Mouse (Mus musculus): Measurements from ENCODE around the gene Zfp326.
"Not testable (repeated sequence)": the region's sequence is repeated elsewhere in the genome, so short reads cannot be mapped to it uniquely, and the experiment has no call there.

Gene Zfp326

DNA sequence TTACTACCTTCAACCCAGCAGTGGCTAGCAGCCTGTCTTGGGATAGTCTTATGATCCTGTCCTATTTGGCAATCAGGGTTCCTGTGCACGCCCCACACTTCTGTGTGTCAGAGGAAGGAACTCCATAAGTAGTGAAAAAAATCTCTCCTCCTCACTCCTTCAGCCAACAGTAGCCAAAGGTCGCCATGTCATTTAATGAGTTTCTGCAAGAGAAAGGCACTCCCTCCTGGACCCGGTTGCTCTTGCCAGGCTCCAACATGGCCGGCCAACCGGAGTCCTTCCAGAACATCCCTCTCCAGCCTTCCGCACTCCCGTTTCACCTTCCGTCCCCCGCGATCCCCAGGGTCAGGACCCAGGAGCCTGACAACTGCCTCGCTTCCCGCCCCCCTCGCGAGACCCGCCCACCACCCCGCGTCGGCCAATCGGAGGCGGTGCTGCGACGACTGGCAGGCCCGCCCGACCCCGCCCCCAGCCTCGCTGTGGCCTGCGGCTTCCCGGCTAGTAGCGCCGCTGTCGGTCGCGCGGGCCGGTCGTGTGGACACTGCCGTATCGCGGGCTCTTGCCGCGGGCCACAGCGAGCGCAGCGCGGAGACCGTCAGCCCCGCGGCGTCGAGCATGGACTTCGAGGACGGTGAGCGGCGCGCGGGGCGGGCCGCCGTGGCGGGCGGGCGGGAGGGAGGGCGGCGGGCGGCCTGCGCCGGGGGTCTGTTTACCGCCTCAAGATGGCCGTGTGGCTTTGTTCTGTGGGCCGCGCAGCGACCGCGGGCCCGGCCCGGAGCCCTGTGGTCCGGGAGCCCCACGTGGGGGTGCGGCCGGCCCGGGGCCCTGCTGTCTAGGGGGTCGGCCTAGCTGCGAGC lies at the start of gene Zfp326:
TSS of gene Zfp326 (plus strand) at position 498 of the 857 bp plus-strand sequence.
- peak; percentile 95 for DNase-seq

DNA sequence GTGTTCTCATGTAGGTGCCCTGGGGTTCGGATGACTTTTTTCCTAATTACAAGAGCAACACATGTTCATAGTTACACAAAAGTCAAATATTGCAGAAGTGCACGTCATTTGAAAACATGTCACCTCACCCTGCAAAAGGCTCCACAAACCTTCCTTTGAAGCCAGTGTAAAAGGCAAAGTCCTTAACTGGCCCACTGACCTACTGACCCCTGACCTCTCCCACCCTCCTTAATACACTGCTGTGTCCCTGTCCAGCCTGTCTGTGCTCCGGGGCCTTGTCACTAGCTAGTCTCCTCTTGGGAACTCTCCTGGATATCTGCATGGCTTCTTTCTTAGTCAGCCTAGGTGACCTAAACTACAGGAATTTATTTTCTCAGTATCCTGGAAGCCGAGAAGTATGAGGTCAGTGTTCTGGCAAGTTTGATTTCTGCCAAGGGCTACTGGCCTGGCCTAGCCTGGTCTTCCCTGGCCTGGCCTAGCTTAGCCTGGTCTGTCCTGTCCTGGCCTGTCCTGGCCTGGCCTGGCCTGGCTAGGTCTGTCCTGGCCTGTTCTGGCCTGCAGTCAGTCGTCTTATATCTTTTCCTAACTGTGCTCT lies 49.4 kb upstream of the Zfp326 start:
- DNase-seq, result no peak

DNA sequence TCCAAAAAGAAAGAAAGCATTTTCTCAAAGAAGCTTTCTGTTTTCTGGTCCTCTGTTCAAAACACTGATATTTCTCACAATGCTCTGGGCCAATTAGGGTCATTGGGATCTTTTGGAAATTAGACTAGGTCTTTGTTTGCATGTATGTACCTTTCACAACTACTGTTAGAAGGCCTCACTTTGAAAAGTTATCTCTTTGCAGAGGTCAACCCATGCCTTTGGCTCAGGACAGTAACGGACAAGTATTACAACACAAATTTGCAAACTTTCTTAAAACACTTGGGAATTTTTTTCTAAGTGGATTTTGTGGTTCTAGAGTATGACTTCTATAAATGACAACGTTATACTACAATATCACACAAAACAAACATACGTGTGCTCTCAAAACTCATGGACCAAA lies 48.3 kb upstream of the Zfp326 start:
- DNase-seq, result no peak

DNA sequence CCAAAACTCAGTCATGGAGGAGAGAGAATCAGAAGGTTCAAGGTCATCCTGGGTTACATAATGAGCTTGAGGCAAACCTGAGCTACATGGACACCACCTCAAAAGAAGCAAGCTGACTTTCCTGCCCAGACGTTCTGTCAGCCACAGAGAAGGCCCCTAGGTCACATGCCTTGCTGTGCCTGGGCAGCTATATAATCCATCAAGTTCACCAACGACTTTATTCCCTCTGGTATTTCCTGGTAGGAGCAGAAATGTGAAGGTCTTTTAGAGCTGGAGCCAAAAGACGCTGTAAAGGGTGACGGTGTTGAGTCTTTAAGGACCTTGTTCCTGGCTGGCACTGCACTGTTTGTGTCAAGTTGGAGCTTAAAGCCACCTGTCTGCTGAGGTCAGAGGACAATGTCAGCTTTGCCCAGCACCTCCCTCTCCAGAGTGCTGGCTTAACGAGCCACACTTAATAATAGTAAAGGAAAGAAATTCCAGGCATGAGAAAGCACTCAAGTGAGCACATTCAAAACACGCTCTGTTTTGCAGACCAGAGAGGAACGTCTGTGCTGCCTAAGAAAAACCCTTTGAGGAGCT lies 47.3 kb upstream of the Zfp326 start:
- DNase-seq, result no peak

DNA sequence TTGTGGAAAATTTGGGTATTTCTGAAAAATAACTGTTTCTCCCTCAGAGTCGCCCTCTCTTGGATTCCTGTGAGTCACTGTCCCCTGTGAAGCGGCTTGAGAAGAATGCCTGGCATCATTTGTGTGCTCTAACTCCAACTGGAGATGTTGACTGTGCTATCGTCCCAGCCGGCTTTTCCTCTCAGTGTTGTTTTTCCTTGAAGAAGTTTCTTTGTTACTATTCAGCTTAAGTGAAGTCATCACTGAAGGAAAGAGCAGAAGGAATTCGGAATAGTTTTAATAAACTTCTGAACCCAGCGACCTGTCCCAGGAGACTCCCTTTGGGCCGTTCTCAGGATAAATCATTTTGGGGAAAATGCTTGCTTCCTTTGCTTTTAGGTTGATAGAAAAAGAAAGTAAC lies 44.2 kb upstream of the Zfp326 start:
- no peak for DNase-seq

DNA sequence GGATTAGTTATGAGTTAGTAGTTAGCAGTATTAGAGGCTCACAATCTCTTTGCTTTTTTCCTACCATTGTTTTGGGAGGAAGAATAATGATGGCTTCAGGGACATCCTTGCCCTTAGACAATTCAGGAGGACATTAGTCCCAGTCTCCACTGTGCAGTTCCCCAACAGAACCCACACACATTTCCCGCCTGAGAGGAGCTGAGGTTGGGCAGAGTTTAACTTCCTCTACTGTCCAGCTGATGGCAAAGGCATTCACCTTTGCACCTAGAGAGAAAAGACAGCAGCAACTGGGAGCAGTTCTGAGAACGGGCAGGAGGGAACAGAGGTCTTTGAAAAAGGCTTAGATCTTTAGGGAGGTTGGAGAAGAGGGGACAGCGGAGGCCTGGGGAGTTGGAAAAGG lies 42.4 kb upstream of the Zfp326 start:
- DNase-seq, result no peak

DNA sequence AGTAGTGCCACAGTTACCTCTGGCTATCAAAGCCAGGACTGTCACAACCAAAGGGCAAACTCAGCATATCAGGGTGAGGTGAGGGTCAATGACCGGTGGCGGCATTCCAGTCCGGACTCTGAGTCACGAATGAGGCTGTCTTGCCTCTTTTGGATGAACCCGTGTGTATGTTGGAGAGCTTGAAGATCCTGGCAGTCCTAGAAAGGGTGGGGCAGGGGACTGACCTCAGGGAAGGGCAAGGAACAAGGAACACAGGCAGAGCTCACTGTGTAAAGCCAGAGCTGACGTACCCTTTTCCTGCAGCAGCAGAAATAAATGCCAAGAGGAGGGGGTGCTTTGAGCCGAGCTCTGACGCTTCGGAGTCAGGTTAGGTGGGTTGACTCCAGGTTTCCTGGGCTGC lies 40.4 kb upstream of the Zfp326 start:
- no peak for DNase-seq

DNA sequence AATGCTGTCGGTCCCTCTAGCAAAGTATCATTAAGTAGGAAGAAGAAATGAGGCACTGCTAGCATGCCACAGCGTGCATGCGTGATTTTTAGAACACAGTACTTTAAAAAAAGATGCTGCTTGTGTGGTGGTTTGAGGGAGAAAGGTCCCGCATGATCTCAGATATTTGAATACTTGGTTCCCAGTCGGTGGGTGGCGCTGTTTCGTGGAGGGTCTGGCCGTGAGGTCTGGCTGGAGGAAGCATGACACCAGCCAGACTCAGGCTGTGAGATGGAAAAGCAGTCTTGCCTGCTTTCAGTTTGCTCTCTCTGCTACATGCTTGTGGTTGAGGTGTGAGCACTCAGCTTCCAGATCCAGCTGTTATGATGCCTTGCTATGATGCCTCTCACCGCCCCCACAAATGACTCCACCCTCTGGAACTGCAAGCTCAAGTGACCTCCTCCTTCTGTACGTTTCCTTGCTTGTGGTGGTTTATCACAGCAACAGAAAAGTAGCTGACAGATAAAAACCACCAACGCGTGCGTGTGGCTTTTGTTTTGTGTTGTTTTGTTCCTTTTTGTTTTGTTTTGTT lies 36.5 kb upstream of the Zfp326 start:
- DNase-seq, result no peak

DNA sequence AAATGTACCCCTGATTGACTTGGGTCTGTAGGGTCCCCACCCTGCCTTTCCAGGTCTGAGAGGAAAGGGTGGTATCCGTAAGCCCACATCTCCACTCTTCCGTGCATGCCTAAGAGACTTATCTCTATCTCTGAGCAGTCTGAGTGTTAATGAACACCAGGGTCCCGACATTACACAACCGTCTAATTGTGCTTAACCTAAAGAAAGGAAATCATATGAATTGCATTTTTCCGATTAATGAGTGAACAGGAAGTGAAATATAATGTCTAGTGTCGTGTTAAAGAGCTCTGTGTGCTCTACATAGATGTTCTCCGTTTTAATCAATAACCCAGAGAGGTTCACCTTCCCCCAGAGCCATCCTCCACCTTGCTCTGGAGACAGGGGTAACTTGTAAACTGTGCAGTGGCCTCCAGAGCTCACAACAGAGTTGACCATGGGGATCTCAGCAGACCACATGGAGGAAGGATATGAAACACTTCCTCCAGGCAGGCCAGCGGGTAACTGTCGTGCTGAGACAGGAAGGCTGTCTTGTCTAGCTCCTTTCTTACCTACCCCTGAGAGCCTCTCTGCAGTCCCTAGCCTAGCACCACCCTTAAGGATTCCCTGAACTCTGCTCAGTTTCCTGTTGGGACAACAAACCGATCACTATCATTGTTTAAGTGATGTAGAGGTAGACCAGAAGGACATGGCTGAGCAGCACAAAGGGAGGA lies 32.2 kb upstream of the Zfp326 start:
- DNase-seq, result no peak

DNA sequence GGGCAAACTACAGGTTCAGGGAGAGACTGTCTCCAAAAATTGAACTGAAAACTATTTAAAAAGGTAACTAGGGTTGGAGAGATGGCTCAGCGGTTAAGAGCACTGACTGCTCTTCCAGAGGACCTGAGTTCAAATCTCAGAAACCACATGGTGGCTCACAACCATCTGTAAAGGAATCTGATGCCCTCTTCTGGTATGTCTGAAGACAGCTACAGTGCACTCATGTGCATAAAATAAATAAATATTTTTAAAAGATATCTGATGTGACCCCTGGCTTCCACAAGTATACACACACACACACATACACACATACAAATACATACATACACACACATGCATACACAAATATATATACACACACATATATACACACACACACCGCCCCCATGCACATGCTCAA lies 31.3 kb upstream of the Zfp326 start:
- no peak for DNase-seq

DNA sequence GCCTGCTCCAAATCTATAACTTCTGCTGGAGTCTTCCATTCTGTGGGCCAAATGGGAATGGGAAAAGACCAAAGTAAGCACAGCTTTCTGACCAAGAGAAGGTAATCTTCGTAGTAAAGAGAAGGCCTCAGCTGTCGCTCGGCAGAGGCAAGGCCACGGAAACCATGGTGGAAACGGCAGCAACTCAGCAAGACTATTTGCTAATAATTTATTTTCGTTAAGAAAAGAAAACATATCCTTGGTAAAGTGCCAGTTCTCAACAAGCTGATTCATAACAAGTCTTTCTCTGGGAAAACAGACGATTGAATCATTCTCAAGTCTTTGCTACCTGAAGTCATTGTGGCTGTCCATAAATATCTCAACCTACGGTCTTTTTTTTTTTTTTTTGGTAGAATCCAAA lies 28.6 kb upstream of the Zfp326 start:
- no peak for DNase-seq

DNA sequence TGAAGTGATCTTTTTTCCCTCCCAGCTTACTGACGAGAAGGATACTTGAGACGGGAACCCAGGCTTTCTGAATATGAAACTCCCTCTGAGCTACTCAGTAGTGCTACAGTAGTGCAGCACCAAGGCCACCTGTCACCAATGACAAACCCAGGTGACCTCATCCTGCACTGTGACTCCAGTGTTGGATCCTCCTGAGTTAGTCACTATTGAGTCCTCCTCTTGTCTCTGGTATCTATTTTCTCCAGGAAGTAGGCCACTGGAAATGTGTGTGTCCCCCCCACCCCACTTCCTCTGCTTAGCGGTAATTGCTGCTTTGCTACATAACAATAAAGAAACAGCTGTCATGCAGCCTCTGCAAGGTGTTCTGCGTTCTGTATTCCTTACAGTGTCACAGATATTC lies 27.1 kb upstream of the Zfp326 start:
- DNase-seq, result no peak

DNA sequence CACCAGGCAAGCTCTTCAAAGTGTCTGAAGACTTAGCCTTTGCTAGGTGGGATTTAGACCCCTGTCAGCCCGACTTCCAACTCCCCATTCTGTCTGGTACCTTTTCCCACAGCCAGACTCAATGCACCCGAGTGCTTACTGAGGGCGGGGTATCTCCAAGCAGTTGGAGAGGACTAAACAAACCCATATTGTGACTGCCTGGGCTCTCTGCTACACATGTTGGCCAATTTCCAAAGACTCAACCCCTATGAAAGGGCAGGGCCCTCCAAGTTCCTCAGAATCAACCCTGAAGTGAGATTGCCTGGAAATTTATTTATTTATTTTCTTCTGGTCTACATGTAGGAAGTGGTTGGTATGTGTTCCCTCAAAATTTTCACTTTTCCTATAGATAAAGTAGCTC lies 26.7 kb upstream of the Zfp326 start:
- no peak for DNase-seq

DNA sequence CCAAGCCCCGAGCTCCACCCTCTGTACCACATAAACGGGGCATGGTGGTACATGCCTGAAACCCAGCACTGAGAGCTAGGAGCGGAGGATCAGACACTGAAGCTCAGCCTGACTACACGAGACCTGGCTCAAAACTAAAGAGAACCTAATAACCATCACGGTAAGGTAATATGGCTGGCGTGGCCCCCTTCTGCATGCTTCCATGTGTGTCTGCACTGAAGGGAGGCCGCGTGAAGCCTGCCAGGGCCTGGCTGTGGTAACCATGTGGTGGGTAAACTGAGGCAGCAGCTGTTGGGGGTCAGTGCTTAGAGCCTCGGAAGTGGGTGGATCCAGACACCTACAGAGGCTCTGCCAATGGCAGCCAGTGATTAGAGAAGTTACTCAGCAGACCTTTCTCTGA lies 23.1 kb upstream of the Zfp326 start:
- no peak for DNase-seq

DNA sequence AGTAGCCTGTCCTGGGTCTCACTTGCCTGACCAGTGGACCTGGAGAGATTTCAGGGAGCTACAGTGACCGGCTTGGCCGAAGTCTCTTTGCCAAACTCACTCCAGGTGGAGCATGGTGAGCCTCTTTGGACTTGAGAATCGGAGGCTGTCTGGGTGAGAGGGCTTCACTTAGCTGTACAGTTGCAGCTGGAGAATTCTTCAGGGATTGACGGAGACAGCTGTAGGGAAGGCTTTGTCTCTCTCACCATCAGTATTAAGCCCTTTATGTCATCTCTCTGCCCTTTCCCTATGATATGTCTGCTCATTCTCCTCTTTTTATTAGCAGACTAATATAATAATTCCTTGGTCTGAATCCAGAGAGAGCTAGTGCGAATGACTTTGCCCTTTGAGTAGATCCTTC lies 18.9 kb upstream of the Zfp326 start:
- DNase-seq, result no peak

DNA sequence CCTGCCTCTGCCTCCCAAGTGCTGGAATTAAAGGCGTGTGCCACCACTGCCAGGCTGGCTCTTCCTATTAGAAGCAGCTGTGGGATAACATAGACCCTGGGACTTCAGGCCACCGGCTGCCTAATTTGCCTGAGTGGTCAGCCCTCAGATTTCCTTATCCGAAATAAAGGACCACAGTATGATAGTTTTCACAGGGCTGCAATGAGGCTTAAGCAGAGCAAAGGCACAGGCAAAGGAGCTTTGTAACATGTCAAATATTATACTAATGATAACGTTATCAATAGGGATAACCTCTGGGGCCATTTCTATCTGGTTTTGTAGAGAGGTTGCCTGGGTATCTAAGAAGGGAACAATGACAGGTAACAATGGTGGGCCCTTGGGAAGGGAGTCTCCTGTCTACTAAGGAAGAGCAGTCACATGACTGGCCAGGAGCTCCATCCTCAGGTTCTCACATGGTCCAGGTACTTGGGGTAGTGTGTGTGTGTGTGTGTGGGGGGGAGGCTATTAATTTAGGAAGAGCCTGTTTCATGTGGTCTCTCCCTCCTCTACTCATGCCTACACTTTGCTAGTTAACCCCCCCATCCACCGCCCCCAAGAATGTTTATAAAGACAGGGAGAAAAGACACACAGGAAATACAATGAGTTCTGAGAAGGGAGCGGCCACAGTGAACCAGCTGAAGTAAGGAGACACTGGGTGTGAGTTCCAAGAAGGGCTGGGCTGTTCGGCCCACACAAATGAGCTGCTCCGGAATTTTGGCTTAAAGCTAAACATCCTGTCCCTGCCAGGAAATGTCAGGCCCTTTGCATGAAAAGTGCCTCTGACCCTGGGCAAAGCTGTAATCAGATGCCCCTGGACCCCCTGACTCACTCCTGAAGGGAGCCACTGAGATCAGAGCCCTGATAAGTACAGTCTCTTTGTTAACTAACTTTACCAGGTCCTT lies 17.3 kb upstream of the Zfp326 start:
- no peak for DNase-seq

DNA sequence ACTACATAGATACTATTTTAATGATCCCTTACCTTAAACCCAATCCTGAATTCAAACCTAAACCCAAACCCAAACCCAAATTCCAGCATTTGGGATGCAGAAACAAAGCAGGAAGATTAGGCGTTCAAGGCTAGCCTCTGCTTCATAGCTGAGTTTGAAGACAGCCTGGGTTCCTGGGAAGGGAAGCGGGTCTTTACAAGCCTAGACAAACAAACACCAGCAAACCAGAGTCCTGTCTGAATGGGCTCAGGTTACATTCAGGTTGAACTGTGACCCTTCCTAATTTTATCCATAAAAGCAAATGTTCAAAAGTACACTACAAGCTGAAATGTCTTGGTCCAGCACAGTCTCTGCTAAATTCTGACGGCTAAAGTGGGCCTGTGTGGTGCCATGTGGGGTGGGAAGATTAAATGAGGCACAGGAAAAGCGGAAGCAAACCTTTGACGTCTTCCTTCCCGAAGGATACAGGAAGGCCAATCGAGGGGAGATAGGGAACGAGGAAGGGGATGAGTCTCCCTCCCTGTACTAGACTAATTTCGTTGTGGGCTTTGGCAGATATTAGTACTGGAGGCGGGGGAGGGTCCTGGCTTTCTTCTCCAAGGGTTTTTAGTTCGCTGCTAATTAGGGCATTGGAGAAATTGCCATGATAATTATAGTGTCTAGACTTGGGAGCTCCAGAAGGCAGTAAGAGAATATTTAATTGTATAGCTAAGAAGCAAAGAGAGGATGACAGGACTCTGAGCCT lies 16.5 kb upstream of the Zfp326 start:
- no peak for DNase-seq

DNA sequence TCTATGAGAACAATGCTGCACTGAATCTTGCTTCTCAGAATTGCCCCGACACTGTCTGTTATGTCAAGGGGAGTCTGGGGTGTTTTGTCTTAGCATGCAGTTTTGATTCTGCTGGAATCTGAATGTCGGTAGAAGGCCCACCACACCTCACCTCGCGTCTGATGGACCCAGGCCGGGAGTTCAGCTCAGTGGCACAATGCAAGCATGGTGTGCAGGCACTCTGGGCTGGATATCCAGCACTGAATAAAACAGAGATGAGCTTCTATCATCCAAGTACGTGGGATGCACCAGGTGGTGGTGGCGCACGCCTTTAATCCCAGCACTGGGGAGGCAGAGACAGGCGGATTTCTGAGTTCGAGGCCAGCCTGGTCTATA lies 15.9 kb upstream of the Zfp326 start:
- no peak for DNase-seq

DNA sequence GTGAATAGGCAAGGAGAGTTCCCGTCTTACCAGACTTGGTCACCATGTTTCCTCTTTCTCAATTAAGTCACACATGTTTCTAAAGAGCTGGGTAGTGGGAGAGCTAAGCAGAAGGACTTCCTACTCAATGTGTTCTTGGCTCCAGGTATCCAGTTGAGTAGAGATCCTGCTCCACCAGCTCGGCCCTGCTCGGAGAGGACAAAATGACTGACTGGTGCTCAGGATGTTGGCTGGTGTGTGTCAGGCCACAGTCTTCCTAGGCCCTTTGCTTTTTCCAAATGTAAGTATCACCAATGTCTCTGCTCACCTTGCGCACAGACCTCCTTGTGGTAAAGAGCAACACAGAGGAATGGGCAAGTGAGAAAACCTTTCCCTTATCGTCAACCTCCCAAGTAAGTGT lies 14.7 kb upstream of the Zfp326 start:
- DNase-seq, result no peak

DNA sequence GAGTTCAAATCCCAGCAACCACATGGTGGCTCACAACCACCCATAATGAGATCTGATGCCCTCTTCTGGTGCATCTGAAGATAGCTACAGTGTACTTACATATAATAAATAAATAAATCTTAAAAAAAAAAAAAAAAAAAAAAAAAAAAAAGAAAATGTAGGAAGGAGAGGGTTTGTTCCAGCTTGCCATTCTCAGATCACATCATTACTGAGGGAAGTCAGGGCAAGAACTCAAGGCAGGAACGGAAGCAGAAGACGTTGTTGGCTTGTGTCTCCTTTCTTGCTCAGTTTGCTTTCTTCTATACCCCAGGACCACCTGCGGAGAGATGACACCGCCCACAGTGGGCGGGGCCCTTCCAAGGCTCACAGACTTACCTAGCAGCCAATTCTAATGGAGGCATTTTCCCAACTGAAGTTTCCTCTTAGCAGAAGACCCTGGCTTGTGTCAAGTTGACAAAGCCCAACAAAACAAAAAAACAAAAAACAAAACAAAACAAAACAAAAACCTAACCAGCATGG lies 11.2 kb upstream of the Zfp326 start:
- not testable (repeated sequence) for DNase-seq

DNA sequence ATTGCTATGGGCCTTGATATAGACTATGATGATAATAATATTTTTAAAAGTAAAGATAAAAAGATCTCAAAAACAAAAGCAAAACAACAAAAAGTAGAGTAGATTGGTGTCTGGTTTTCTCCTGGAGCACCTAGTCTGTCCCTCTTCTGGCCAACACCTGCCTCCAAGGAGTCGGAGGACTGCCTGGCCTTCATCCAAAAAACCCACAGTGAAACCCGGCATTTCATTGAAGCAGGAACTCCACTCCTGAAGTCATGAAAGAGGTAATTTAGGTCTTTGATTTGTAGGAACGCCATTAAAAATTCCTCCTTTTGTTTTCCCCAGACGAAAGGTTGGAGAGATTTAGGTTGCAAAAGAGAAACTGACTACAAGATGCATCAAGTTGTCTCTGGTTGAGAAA lies 8.9 kb upstream of the Zfp326 start:
- no peak for DNase-seq

Measured in right cerebral cortex, postnatal 4 days (tissue).